Mouse (Mus musculus): ENCODE results near the gene Arhgap22. TPM values are rescaled to one million over a fixed set of nuclear protein-coding genes. Genes with fewer than 3 reads are reported as not detected.

Gene Arhgap22
- polyA plus RNA-seq, 1 experiment from 2014 or later, result 4.0 TPM

- H3K36me3 ChIP-seq, result no peaks in the 10 kb centered on the region
- WGBS, result 69% methylated on average over 4 of the region's 4 CpGs
Observed at GRCm38 (mm10) chr14:33333833-33334232, 120.0 kb downstream of the Arhgap22 start.

GRCm38 (mm10) chr14:33334402-33334801 lies 120.6 kb downstream of the Arhgap22 start:
- Histone ChIP-seq H3K27ac (replicated peaks) (no peak overlapping the region), H3K4me2 (no peak overlapping the region), H3K9ac (no peak overlapping the region), H3K4me1 (peaks cover 21% of the 10 kb centered on the region), H3K36me3 (no peaks in the 10 kb centered on the region), H3K4me3 (no peak overlapping the region), H3K9me3 (no peaks in the 10 kb centered on the region), H3K27me3 (replicated peaks) (peaks cover 4% of the 10 kb centered on the region; the same call in 1 of the 2 replicates)
- WGBS, result 59% methylated on average over 4 of the region's 4 CpGs
- ATAC-seq (ENCODE audit: extremely low read depth, insufficient number of reproducible peaks, low FRiP score, low TSS enrichment), result no peak

More at GRCm38 (mm10) chr14:33333833-33334232, 120.0 kb downstream of the Arhgap22 start:
- ATAC-seq (ENCODE audit: extremely low read depth, insufficient number of reproducible peaks, low FRiP score, low TSS enrichment), result no peak
- H3K4me3 ChIP-seq, result no peak overlapping the region
- no peak overlapping the region for H3K9ac ChIP-seq
- H3K27ac ChIP-seq (replicated peaks), result no peak overlapping the region
- no peaks in the 10 kb centered on the region for H3K9me3 ChIP-seq
- H3K27me3 ChIP-seq (replicated peaks), result peaks cover 4% of the 10 kb centered on the region; the same call in 1 of the 2 replicates
- H3K4me1 ChIP-seq, result peaks cover 24% of the 10 kb centered on the region
- H3K4me2 ChIP-seq, result no peak overlapping the region

- H3K4me3 ChIP-seq, result no peak overlapping the region
- ATAC-seq (ENCODE audit: extremely low read depth, insufficient number of reproducible peaks, low FRiP score, low TSS enrichment), result no peak
- H3K4me2 ChIP-seq, result no peak overlapping the region
- peaks cover 18% of the 10 kb centered on the region for H3K4me1 ChIP-seq
- 54% methylated on average over 6 of the region's 6 CpGs for WGBS
- H3K27ac ChIP-seq (replicated peaks), result no peak overlapping the region
- no peaks in the 10 kb centered on the region for H3K36me3 ChIP-seq
- peaks cover 4% of the 10 kb centered on the region; the same call in 1 of the 2 replicates for H3K27me3 ChIP-seq (replicated peaks)
- no peak overlapping the region for H3K9ac ChIP-seq
- H3K9me3 ChIP-seq, result no peaks in the 10 kb centered on the region
Observed at GRCm38 (mm10) chr14:33335733-33336132, 121.9 kb downstream of the Arhgap22 start.

GRCm38 (mm10) chr14:33338684-33339083 lies 124.9 kb downstream of the Arhgap22 start:
- H3K27ac ChIP-seq (replicated peaks), result no peak overlapping the region
- H3K4me1 ChIP-seq, result peaks cover 7% of the 10 kb centered on the region; the same call in 1 of the 2 replicates
- 71% methylated on average over 5 of the region's 5 CpGs for WGBS
- no peak for ATAC-seq (ENCODE audit: extremely low read depth, insufficient number of reproducible peaks, low FRiP score, low TSS enrichment)
- H3K9ac ChIP-seq, result no peak overlapping the region
- H3K36me3 ChIP-seq, result no peaks in the 10 kb centered on the region
- H3K27me3 ChIP-seq (replicated peaks), result peaks cover 16% of the 10 kb centered on the region
- H3K4me2 ChIP-seq, result no peak overlapping the region
- H3K9me3 ChIP-seq, result no peaks in the 10 kb centered on the region
- no peak overlapping the region for H3K4me3 ChIP-seq

GRCm38 (mm10) chr14:33343131-33343725 lies 129.4 kb downstream of the Arhgap22 start:
- no peaks in the 10 kb centered on the region for H3K9me3 ChIP-seq
- 72% methylated on average over 14 of the region's 14 CpGs for WGBS
- peaks cover 37% of the 10 kb centered on the region for H3K27me3 ChIP-seq (replicated peaks)
- H3K36me3 ChIP-seq, result no peaks in the 10 kb centered on the region
- H3K4me1 ChIP-seq, result peaks cover 4% of the 10 kb centered on the region; the same call in 1 of the 2 replicates
- H3K4me3 ChIP-seq, result no peak overlapping the region
- H3K4me2 ChIP-seq, result no peak overlapping the region
- ATAC-seq (ENCODE audit: extremely low read depth, insufficient number of reproducible peaks, low FRiP score, low TSS enrichment), result no peak
- H3K27ac ChIP-seq (replicated peaks), result no peak overlapping the region
- H3K9ac ChIP-seq, result no peak overlapping the region

GRCm38 (mm10) chr14:33346546-33346945 lies 132.7 kb downstream of the Arhgap22 start:
- Histone ChIP-seq H3K9ac (no peak overlapping the region), H3K4me2 (no peak overlapping the region), H3K4me3 (no peak overlapping the region), H3K36me3 (no peaks in the 10 kb centered on the region), H3K27ac (replicated peaks) (no peak overlapping the region), H3K27me3 (replicated peaks) (peaks cover 71% of the 10 kb centered on the region), H3K9me3 (no peaks in the 10 kb centered on the region), H3K4me1 (peaks cover 13% of the 10 kb centered on the region)
- 55% methylated on average over 6 of the region's 6 CpGs for WGBS
- no peak for ATAC-seq (ENCODE audit: extremely low read depth, insufficient number of reproducible peaks, low FRiP score, low TSS enrichment)

GRCm38 (mm10) chr14:33347738-33348137 lies 133.9 kb downstream of the Arhgap22 start:
- WGBS, result 56% methylated on average over 4 of the region's 4 CpGs
- Histone ChIP-seq H3K27ac (replicated peaks) (no peak overlapping the region), H3K9me3 (no peaks in the 10 kb centered on the region), H3K4me1 (peaks cover 20% of the 10 kb centered on the region), H3K36me3 (no peaks in the 10 kb centered on the region), H3K4me3 (no peak overlapping the region), H3K27me3 (replicated peaks) (peaks cover 77% of the 10 kb centered on the region), H3K4me2 (no peak overlapping the region), H3K9ac (no peak overlapping the region)
- ATAC-seq (ENCODE audit: extremely low read depth, insufficient number of reproducible peaks, low FRiP score, low TSS enrichment), result no peak

- no peak overlapping the region for H3K4me2 ChIP-seq
- WGBS, result 57% methylated on average over 1 of the region's 1 CpGs
Observed at GRCm38 (mm10) chr14:33348146-33348545, 134.3 kb downstream of the Arhgap22 start.

GRCm38 (mm10) chr14:33351019-33351418 lies 137.2 kb downstream of the Arhgap22 start:
- H3K9me3 ChIP-seq, result no peaks in the 10 kb centered on the region
- H3K9ac ChIP-seq, result peak overlapping the region; percentile 75
- peaks cover 82% of the 10 kb centered on the region for H3K27me3 ChIP-seq (replicated peaks)
- no peak overlapping the region for H3K27ac ChIP-seq (replicated peaks)
- peak overlapping the region; percentile 54 for H3K4me3 ChIP-seq
- WGBS, result 1% methylated on average over 32 of the region's 42 CpGs
- no peaks in the 10 kb centered on the region for H3K36me3 ChIP-seq
- ATAC-seq (ENCODE audit: extremely low read depth, insufficient number of reproducible peaks, low FRiP score, low TSS enrichment), result no peak
- H3K4me1 ChIP-seq, result peaks cover 43% of the 10 kb centered on the region
- peak overlapping the region; percentile 87 for H3K4me2 ChIP-seq

More at GRCm38 (mm10) chr14:33348146-33348545, 134.3 kb downstream of the Arhgap22 start:
- Histone ChIP-seq H3K27ac (replicated peaks) (no peak overlapping the region), H3K9ac (no peak overlapping the region), H3K36me3 (no peaks in the 10 kb centered on the region), H3K27me3 (replicated peaks) (peaks cover 77% of the 10 kb centered on the region), H3K4me1 (peaks cover 24% of the 10 kb centered on the region), H3K4me3 (no peak overlapping the region), H3K9me3 (no peaks in the 10 kb centered on the region)
- no peak for ATAC-seq (ENCODE audit: extremely low read depth, insufficient number of reproducible peaks, low FRiP score, low TSS enrichment)

- Histone ChIP-seq H3K27ac (replicated peaks) (no peak overlapping the region), H3K9ac (no peak overlapping the region), H3K4me1 (peaks cover 43% of the 10 kb centered on the region), H3K9me3 (no peaks in the 10 kb centered on the region), H3K4me2 (no peak overlapping the region), H3K4me3 (no peak overlapping the region), H3K36me3 (no peaks in the 10 kb centered on the region), H3K27me3 (replicated peaks) (peaks cover 81% of the 10 kb centered on the region)
- WGBS, result 60% methylated on average over 6 of the region's 6 CpGs
- no peak for ATAC-seq (ENCODE audit: extremely low read depth, insufficient number of reproducible peaks, low FRiP score, low TSS enrichment)
Observed at GRCm38 (mm10) chr14:33351984-33352722, 138.3 kb downstream of the Arhgap22 start.

GRCm38 (mm10) chr14:33352890-33353289 lies 139.1 kb downstream of the Arhgap22 start:
- 39% methylated on average over 6 of the region's 6 CpGs for WGBS

More at GRCm38 (mm10) chr14:33352890-33353289, 139.1 kb downstream of the Arhgap22 start:
- Histone ChIP-seq H3K36me3 (no peaks in the 10 kb centered on the region), H3K9me3 (no peaks in the 10 kb centered on the region), H3K4me2 (no peak overlapping the region), H3K9ac (no peak overlapping the region), H3K4me3 (no peak overlapping the region), H3K27ac (replicated peaks) (no peak overlapping the region), H3K4me1 (peaks cover 40% of the 10 kb centered on the region), H3K27me3 (replicated peaks) (peaks cover 74% of the 10 kb centered on the region)
- ATAC-seq (ENCODE audit: extremely low read depth, insufficient number of reproducible peaks, low FRiP score, low TSS enrichment), result no peak
